Mouse (Mus musculus) neutrophil, adult 83 days (primary cell): Measurements from ENCODE around the gene Tbx4. TPM values are rescaled to one million over a fixed set of nuclear protein-coding genes. Genes with fewer than 3 reads are reported as not detected.

Experiments
- total RNA-seq, 2 experiments: library from RNA; stranded (reverse); gene quantifications; one replicate each; pipeline ENCODE4 v1.2.4; 2023

The Tbx4 gene
- total RNA-seq, result not detected

DNA sequence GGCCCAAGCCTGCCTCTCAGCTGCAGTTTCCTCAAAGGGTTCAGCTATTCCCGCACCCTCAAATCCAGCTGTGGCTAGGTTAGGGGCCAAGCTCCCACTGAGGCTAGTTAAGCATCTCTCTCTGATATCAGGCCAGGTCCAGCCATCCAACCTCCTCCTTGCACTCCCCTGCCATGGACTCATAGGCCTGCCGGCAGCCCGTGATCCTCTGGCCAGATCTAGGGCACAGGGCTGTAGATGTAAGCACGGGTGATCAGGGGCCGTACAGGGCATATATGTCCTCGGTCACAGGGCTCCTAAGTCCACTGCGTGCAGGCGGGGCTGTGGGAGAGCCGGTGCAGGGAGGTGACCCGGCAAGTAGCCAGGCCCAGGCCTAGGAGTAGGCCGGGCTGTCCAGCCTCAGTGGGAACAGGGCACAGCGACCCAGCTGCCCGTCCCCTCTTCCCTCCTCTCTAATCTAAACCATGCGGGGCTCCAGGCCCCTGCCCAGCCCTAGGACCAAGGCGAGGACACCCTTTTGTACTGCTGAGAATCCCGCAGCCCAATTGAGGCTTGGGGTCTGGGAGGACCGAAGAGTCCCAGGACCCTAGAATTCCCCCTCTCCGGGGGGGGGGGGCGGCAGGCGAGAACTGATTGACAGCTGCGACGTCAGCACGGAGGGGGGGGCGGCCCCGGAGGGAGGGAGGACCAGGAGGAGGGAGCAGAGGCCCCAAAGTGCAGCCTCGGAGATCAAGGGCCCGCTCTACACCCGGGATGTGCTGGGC lies at the start of gene Tbx4:
TSS of gene Tbx4 (plus strand) at position 758 of the 764 bp plus-strand sequence.

DNA sequence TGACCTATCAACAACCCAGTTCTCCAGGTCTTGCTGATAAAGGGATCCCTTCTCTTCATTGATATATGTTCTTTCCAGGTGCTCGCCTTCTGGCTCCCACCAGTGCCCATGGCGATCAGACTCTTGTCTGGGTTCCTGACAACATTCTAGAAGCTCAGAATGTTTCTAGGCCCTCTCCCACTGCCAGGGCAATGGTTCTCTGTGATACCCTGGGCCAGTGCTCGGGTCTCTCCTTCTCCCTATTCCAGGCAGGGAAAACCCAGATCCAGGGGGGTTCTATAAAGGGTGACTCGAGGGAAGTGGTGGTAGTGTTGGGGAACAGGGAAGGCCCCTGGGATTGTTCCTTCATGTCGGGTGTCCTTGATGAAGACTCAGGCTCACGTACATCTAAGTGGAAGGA lies 36.0 kb upstream of the Tbx4 start, which contains the start of gene Gm11444:
TSS of gene Gm11444 (minus strand) at position 101 of the 400 bp plus-strand sequence.

Other genes with a start within 250 kb of the Tbx4 start
- gene Tbx2, start 53.9 kb upstream of the Tbx4 start, total RNA-seq, result under 1 TPM; 0.35 to 0.68 TPM
- gene Gm11444, start 36.1 kb upstream of the Tbx4 start, total RNA-seq, result not detected